Mouse (Mus musculus): ENCODE results near the gene Tent2. TPM values are rescaled to one million over a fixed set of nuclear protein-coding genes. Genes with fewer than 3 reads are reported as not detected.

Tent2 gene
- 181 TPM for polyA plus RNA-seq (2014; fragmentation: Illumina TruSeq; extraction: RNeasy Lipid Tissue Mini Kit (QIAGEN cat#74804); ENCODE audit: low replicate concordance)

GRCm38 (mm10) chr13:93191831-93192645, at the start of gene Tent2:
Gene Tent2, minus strand, starts transcription at chr13:93192385.

GRCm38 (mm10) chr13:93144336-93145167, 47.6 kb downstream of the Tent2 start, which contains the start of gene Cmya5:
Gene Cmya5, minus strand, starts transcription at chr13:93144724.

Other genes starting within 250 kb of the Tent2 start
- 0.22 TPM for gene Cmya5, start 47.7 kb downstream of the Tent2 start, polyA plus RNA-seq (2014; fragmentation: Illumina TruSeq; extraction: RNeasy Lipid Tissue Mini Kit (QIAGEN cat#74804); ENCODE audit: low replicate concordance)
- gene Homer1, start 107.2 kb upstream of the Tent2 start, polyA plus RNA-seq (2014; fragmentation: Illumina TruSeq; extraction: RNeasy Lipid Tissue Mini Kit (QIAGEN cat#74804); ENCODE audit: low replicate concordance): 47.0 TPM